Mouse (Mus musculus) neural tube, embryonic 12.5 days (tissue): ENCODE data around the gene D17Wsu92e. TPM values are rescaled to one million over a fixed set of nuclear protein-coding genes. Genes with fewer than 3 reads are reported as not detected.

Experiments used
- ATAC-seq: fragments of 200-750 bp; cut with Nextera tagmentation; 2 replicates; pipeline ENCODE4 v1.8.0; 2017; ENCODE audit warnings: low read depth, mild to moderate bottlenecking, moderate TSS enrichment, moderate library complexity; ENCODE audit not compliant: low FRiP score
- H3K27ac ChIP-seq: fragments of 300-500 bp; sonication (generic); 2 replicates; pipeline ENCODE4 v1.5.1; 2016
- H3K27me3 ChIP-seq: fragments of 300-500 bp; sonication (generic); replicated peaks from 2 replicates; pipeline ENCODE4 v1.6.1; 2016; ENCODE audit warnings: mild to moderate bottlenecking
- H3K36me3 ChIP-seq: fragments of 300-500 bp; sonication (generic); 2 replicates; pipeline ENCODE4 v1.6.1; 2016; ENCODE audit warnings: mild to moderate bottlenecking
- H3K4me1 ChIP-seq: fragments of 300-500 bp; sonication (generic); 2 replicates; pipeline ENCODE4 v1.6.1; 2016
- H3K4me2 ChIP-seq: fragments of 300-500 bp; sonication (generic); replicated peaks from 2 replicates; pipeline ENCODE4 v1.6.1; 2016; ENCODE audit warnings: mild to moderate bottlenecking
- H3K4me3 ChIP-seq: fragments of 300-500 bp; sonication (generic); 2 replicates; pipeline ENCODE4 v1.5.1; 2016
- H3K9ac ChIP-seq: fragments of 300-500 bp; sonication (generic); 2 replicates; pipeline ENCODE4 v1.6.1; 2016; ENCODE audit warnings: mild to moderate bottlenecking
- H3K9me3 ChIP-seq: fragments of 300-500 bp; sonication (generic); 2 replicates; pipeline ENCODE4 v1.6.1; 2016; ENCODE audit warnings: mild to moderate bottlenecking
- WGBS: fragments of 180-500 bp; shearing (Covaris S2); methylation state at CpG from one replicate; pipeline ENCODE4 v1.1.7; 2016; 5-methylcytosine and 5-hydroxymethylcytosine counted together
- polyA plus RNA-seq: library from polyadenylated mRNA; unstranded; fragments of >200 nt; fragmentation: Nextera tagmentation; extraction: Ambion mirVana; gene quantifications from 2 replicates; pipeline ENCODE4 v1.2.1, GENCODE M21; 2016

The D17Wsu92e gene
- polyA plus RNA-seq, 1 experiment from 2014 or later = 12.1 TPM

- H3K36me3 ChIP-seq = no peaks in the 10 kb centered on the region
- no peak for ATAC-seq
- peaks cover 4% of the 10 kb centered on the region; the same call in 1 of the 2 replicates for H3K9me3 ChIP-seq
- 72% methylated on average over 6 of the region's 6 CpGs for WGBS
- no peak overlapping the region for H3K4me3 ChIP-seq
- H3K27ac ChIP-seq = no peak overlapping the region
- no peak overlapping the region for H3K9ac ChIP-seq
- no peak overlapping the region; the same call in 1 of the 2 replicates for H3K4me2 ChIP-seq
- peaks cover 17% of the 10 kb centered on the region for H3K27me3 ChIP-seq
- H3K4me1 ChIP-seq = peaks cover 7% of the 10 kb centered on the region; the same call in 1 of the 2 replicates
Measured at GRCm38 (mm10) chr17:27701856-27702255, 118.6 kb downstream of the D17Wsu92e start.

Other genes starting within 250 kb of the D17Wsu92e start
- gene Nudt3, start 197.2 kb downstream of the D17Wsu92e start, polyA plus RNA-seq = 213 and 227 TPM in 2 replicates
- not detected in 2 replicates for gene RPS10-NUDT3, start 185.4 kb downstream of the D17Wsu92e start, polyA plus RNA-seq
- 639 and 684 TPM in 2 replicates for gene Rps10, start 184.0 kb downstream of the D17Wsu92e start, polyA plus RNA-seq
- 11.6 and 13.4 TPM in 2 replicates for gene Pacsin1, start 165.1 kb downstream of the D17Wsu92e start, polyA plus RNA-seq
- 0.13 and 0.33 TPM in 2 replicates for gene Spdef, start 91.7 kb downstream of the D17Wsu92e start, polyA plus RNA-seq
- gene Snrpc, start 17.5 kb upstream of the D17Wsu92e start, polyA plus RNA-seq = 322 and 330 TPM in 2 replicates
- gene Uhrf1bp1, start 35.8 kb upstream of the D17Wsu92e start, polyA plus RNA-seq = 7.8 TPM in 2 replicates
- 84.6 and 93.6 TPM in 2 replicates for gene Anks1, start 88.7 kb upstream of the D17Wsu92e start, polyA plus RNA-seq
- 83.8 and 96.5 TPM in 2 replicates for gene Taf11, start 89.2 kb upstream of the D17Wsu92e start, polyA plus RNA-seq